Mouse (Mus musculus) ES-E14 (cell line): ENCODE measurements around the gene 4932411N23Rik.
"Not testable (repeated sequence)": the region's sequence is repeated elsewhere in the genome, so short reads cannot be mapped to it uniquely, and the experiment has no call there.

Experiments used
- ZC3H11A ChIP-seq: IDR thresholded peaks from 2 replicates; pipeline ENCODE4 v1.6.1; 2012; ENCODE audit warnings: low read depth, mild to moderate bottlenecking, inconsistent platforms, low read length, borderline replicate concordance
- ZNF384 ChIP-seq: IDR thresholded peaks from 2 replicates; pipeline ENCODE4 v1.6.1; 2012; ENCODE audit warnings: low read depth, low read length, inconsistent platforms

GRCm38 (mm10) chrX:126777643-126778042 lies 38.0 kb downstream of the 4932411N23Rik start:
- TF ChIP-seq ZNF384, ZC3H11A: not testable (repeated sequence)
